Mouse (Mus musculus): Measurements from ENCODE around the gene Jam2.

Jam2 gene

DNA sequence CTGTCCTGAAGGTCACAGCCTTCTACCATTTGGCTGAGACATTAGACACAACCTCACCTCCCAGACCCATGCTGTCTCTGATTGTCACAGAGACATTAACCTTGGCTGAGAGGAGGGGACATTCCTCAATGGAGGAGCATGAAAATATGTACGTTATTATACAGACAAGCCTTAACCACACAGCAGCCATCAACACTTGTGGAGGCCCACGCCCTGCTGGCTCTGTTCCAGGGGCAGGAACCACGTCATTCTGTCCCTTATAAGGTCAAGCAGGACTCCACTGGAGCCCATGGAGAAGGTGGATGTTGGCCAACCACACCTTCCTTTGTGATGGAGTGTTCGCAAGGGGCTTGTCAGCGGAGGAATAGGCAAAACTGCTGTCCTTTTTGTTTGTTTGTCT, 5.8 kb downstream of the Jam2 start:
- DNase-seq (ENCODE audit: low spot score in 2 of 2), result no peak

GRCm38 (mm10) chr16:84783279-84783678, 9.4 kb downstream of the Jam2 start:
- peak; percentile 55 to 62 for DNase-seq (ENCODE audit: low spot score in 2 of 2)

DNA sequence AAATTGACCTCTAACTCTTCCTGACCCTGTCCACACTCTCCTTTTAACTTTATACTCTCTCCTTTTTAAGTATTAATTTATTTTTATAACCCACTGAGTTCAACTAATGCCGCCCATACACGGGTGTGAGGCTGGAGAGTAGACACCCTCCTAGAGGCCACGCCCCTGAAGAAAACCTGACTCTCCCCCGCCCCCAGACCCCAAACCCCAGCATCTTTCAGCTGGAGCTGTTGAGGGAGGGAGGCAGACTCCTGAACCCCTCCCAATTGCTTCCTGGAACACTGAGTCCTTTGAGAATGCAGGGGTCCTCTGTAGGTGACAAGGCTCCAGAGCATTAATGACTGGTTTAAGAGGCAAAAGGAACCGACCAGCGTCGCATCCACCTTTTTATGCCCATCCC, 11.0 kb downstream of the Jam2 start:
- DNase-seq (ENCODE audit: low spot score in 2 of 2), result no peak

DNA sequence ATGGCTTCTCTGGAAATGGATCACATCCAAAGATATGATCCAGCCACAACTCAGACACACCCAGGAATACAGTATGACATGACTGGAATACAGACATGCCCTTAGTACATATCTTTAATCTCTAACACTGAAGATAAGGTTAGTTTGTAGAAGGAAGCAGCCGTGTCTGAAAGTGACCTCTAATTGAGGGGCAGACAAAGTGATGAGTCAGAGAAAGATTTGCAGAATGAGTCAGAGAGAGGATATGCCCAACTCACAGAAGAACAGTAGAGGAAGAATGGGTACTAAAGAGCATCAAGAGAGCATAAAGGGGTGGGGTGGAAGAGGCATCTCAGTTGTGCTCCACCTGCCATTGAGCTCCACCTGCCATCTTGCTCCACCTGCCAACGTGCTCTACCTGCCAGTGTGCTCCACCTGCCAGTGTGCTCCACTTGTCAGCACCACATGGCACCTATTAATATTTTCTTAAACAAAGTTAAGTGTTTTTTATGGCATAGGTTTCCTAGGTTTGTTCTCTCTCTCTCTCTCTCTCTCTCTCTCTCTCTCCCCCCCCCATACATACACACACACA, 16.8 kb downstream of the Jam2 start:
- DNase-seq (ENCODE audit: low spot score in 2 of 2), result no peak

DNA sequence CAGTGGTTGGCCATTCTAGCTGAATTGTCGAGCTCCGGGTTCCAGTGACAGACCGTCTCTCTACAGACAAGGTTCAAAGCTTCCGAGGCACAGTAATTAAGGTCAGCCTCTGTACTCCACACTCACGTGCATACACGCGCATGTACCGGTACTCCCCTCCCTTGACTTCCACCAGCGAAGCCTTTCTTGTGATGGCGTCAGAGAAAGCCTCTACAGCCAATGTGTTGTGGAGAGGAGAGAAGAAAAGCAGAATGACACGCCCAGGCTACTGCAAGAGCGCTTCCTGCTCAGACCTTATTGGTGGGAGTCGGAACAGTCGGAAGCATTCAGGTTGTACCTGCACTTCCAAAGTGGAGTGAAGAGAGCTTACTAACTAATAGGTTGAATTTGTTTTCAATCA, 19.5 kb downstream of the Jam2 start:
- DNase-seq (ENCODE audit: low spot score in 2 of 2), result no peak

GRCm38 (mm10) chr16:84795337-84795736, 21.4 kb downstream of the Jam2 start:
- no peak for DNase-seq (ENCODE audit: low spot score in 2 of 2)

DNA sequence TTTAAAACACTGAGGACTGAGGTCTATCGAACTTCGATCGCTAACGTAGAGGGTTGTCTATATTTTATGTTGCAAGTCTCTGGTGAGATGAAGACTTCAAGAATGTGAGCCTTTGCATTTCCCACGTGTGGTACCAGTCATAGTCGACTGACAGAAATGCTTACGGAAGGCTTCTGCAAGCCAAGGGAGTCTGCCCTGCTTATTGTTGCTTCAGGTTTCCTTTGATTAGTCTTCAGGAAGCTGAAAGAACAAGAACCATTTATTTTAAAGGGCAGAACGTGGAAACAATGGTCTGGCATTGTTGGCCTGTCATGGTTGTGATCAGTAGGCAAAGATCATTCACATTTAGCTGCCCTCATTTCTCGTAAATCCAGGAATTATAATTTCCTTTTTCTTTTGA, 22.8 kb downstream of the Jam2 start:
- DNase-seq (ENCODE audit: low spot score in 2 of 2), result no peak

- no peak for DNase-seq (ENCODE audit: low spot score in 2 of 2)
Measured at GRCm38 (mm10) chr16:84800038-84800437, 26.1 kb downstream of the Jam2 start.

DNA sequence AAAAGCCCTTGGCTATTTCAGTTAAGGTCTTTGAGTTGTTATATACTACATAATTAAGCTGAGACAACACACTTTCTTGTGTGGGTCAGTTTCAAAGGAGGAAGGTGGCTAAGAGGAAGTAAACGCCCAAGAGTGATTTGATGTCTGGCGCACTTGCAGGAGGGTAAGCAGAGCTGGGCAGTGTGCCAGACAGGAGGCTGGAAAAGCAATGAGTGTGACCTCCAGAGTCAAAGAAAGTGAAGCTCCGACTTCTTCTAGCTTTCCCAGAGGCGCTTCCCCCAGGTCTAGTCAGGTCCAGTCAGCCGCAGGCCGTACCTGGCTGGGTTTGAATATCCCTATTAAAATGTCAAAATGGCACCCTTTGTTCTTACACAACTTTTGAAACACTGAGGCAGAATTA, 28.3 kb downstream of the Jam2 start:
- peak; percentile 79 for DNase-seq (ENCODE audit: low spot score in 2 of 2)

DNA sequence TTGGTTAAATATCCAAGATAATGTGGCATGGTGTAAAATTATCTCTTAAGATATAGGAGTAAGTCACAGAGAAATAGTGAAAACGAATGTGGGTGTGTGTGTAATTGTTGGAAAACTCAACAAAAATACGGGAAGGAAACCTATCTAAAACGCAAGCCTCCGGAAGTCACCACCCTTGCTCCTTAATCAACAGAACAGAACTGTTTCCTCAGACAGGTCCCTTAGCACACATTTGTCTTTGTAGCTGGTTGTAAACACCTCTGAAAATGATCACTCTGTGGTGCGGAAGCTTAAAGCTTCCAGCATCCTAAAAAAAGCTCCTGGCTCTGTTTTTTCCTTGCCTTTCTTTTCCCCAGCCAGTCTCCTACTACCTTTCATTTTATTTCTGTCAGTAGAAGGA, 30.9 kb downstream of the Jam2 start:
- peak; percentile 55 to 75 for DNase-seq (ENCODE audit: low spot score in 2 of 2)

DNA sequence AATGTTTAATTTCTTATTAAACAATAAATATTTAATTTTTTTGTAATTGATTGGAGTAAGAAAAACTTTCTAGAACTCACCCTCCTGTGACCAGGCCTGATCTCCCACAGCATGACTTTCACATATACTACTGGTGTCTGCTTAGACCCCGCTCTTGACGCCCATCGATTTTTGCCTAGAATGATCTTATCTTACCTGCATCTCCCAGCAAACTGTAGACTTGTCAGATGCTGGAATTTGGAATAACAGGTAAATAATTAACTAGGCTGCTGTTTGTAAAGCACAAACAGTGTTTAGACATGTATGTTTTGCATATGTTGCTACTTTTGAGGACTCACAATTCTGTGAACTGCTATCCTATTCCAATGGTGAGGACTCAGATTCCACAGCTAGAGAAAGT, 32.3 kb downstream of the Jam2 start:
- DNase-seq (ENCODE audit: low spot score in 2 of 2), result no peak

DNA sequence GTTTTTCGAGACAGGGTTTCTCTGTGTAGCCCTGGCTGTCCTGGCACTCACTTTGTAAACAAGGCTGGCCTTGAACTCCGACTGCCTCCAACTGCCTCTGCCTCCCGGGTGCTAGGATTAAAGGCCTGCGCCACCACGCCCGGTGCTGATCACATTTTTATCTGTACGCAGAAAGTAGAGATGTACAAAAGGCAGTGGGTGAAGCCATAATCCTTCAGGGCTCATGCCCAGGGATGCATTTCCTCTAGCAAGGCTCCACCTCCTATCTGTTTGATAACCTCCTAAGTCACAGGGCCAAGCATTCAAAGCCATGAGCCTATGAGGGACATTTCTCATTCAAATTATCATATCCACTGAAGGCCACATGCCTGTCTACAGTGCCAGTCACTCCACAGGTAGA, 34.0 kb downstream of the Jam2 start:
- no peak for DNase-seq (ENCODE audit: low spot score in 2 of 2)

GRCm38 (mm10) chr16:84810254-84810653, 36.3 kb downstream of the Jam2 start:
- DNase-seq (ENCODE audit: low spot score in 2 of 2), result peak in 1 of 2 experiments; percentile 31

DNA sequence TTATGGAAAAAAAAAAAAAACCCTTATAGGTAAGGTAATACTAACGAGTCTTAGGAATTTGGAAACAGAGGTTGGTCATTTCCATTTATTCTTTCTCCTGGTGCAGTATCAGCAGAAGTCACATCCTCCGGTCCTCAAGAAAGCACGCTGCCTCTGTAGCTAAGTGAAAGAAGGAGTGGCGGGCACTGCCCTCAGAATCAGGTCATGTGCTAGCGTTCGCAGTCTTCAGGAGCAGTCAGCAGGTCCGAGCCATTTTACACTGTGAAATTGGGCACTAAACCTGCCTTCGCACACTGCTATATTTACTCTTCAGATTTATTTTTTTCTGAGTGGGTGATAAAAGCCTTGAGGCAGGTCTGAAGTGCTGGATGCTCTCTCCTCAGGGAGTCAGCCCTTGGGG, 39.9 kb downstream of the Jam2 start:
- no peak for DNase-seq (ENCODE audit: low spot score in 2 of 2)

DNA sequence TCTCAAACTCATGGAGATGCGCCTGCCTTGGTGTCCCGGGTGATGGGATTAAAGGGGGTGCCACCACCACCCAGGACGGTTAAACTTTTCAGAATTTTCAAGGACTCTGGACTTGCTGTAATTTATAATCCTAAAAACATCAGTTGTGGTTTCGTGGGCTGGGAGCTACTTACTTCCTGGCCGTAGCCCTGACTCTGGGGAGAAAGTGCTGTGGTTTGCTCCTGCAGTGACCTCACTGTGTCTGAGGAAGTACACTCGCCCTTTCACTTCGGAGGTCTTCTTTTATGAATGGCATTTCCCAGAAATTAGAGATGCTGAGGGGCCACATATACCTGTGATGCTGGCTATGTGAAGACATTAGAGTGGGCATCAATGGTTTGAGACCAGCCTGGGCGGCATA, 40.6 kb downstream of the Jam2 start:
- no peak for DNase-seq (ENCODE audit: low spot score in 2 of 2)

GRCm38 (mm10) chr16:84817423-84817822, 43.5 kb downstream of the Jam2 start:
- peak in 1 of 2 experiments; percentile 32 for DNase-seq (ENCODE audit: low spot score in 2 of 2)

- DNase-seq (ENCODE audit: low spot score in 2 of 2), result peak; percentile 81 to 91
Measured at GRCm38 (mm10) chr16:84825009-84825408, 51.1 kb downstream of the Jam2 start.

- DNase-seq (ENCODE audit: low spot score in 2 of 2), result no peak
Measured at GRCm38 (mm10) chr16:84831696-84832095, 57.8 kb downstream of the Jam2 start.

GRCm38 (mm10) chr16:84832736-84833135, 58.8 kb downstream of the Jam2 start:
- DNase-seq (ENCODE audit: low spot score in 2 of 2), result no peak

DNA sequence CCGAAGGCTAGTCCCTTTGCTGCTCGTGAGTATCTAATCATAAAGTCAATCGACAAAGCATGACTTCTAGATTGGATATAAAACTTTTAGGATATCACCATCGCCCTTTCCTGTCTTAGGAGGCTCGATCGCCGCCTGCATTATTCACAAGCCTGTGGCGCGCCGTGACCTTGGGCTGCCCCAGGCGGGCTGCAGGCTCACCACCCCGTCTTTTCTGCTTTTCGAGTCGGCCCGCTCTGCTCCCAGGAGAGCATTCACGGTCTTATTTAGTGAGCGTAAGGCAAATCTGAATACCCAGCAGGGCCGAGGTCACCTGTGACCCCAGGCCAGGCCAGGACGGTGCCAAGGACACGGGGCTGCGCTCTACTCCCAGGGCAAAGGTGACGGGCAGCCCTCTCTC, 60.4 kb downstream of the Jam2 start:
- no peak for DNase-seq (ENCODE audit: low spot score in 2 of 2)

DNA sequence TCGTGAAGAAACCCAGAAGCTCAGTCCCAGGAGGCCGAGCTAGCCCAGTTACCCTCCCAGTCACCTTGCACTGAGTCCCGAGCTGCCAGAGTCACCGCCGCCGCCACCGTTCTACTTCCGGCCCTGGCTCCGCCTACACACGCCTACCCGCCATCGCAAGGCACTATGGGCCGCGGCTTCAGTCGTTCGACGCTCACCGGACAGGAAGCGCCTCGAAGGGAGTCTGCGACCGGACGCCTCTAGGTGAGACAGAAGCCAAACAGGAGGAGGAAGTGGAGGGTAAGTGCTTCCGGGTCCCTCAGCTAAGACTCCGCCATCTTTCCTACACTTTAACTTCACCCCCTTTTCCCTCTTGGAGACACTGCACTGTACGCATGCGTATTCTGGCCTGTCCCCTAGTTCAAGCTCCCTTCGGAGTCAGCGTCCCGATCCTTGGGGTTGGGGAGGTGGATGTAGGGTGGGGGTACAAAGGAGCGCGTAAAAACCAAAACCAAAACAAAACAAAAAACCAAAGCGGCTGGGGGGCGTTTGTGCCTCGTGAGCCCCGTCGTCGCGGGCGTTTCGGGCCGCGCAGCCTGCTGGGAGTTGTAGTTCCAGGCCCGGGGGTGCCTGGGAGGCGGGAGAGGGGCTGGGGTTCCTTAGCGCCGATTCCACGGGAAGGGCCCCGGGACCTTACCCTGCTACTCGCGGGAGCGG, 61.0 kb downstream of the Jam2 start, which contains the start of gene Gabpa:
Gene Gabpa (plus strand): TSS at position 181 of the 696 bp plus-strand sequence.
- DNase-seq (ENCODE audit: low spot score in 2 of 2), result peak; percentile 94 to 96

- DNase-seq (ENCODE audit: low spot score in 2 of 2), result peak; percentile 85 to 86
Measured at GRCm38 (mm10) chr16:84835441-84835822, 61.5 kb downstream of the Jam2 start, which contains the start of gene Atp5j. Atp5j (minus strand) TSS chr16:84835625.

All from heart, adult 9 months (tissue).